Mouse (Mus musculus) kidney, embryonic 15.5 days (tissue): ENCODE measurements around the gene Cyfip2. TPM values are rescaled to one million over a fixed set of nuclear protein-coding genes. Genes with fewer than 3 reads are reported as not detected.
"Not testable (repeated sequence)": the region's sequence is repeated elsewhere in the genome, so short reads cannot be mapped to it uniquely, and the experiment has no call there.

Experiments
- ATAC-seq: fragments of 200-750 bp; cut with Nextera tagmentation; replicated peaks from 2 replicates; pipeline ENCODE4 v1.8.0; 2017; ENCODE audit warnings: moderate TSS enrichment; ENCODE audit not compliant: low FRiP score
- H3K27ac ChIP-seq: fragments of 300-500 bp; sonication (generic); 2 replicates; pipeline ENCODE4 v1.5.1; 2015; ENCODE audit warnings: mild to moderate bottlenecking, inconsistent platforms
- H3K27me3 ChIP-seq: fragments of 300-500 bp; sonication (generic); 2 replicates; pipeline ENCODE4 v1.6.1; 2015; ENCODE audit warnings: inconsistent platforms
- H3K36me3 ChIP-seq: fragments of 300-500 bp; sonication (generic); 2 replicates; pipeline ENCODE4 v1.6.1; 2015; ENCODE audit warnings: inconsistent platforms
- H3K4me1 ChIP-seq: fragments of 300-500 bp; sonication (generic); 2 replicates; pipeline ENCODE4 v1.6.1; 2015; ENCODE audit warnings: inconsistent platforms
- H3K4me2 ChIP-seq: fragments of 300-500 bp; sonication (generic); 2 replicates; pipeline ENCODE4 v1.6.1; 2015; ENCODE audit warnings: moderate library complexity, mild to moderate bottlenecking, inconsistent platforms
- H3K4me3 ChIP-seq: fragments of 300-500 bp; sonication (generic); replicated peaks from 2 replicates; pipeline ENCODE4 v1.5.1; 2015; ENCODE audit warnings: mild to moderate bottlenecking, inconsistent platforms
- H3K9ac ChIP-seq: fragments of 300-500 bp; sonication (generic); 2 replicates; pipeline ENCODE4 v1.6.1; 2015; ENCODE audit warnings: mild to moderate bottlenecking, inconsistent platforms
- H3K9me3 ChIP-seq: fragments of 300-500 bp; sonication (generic); replicated peaks from 2 replicates; pipeline ENCODE4 v1.6.1; 2016; ENCODE audit warnings: inconsistent platforms
- WGBS: fragments of 180-500 bp; shearing (Covaris S2); methylation state at CpG from one replicate; pipeline ENCODE4 v1.1.7; 2015; ENCODE audit warnings: mixed read lengths; 5-methylcytosine and 5-hydroxymethylcytosine counted together
- polyA plus RNA-seq: library from polyadenylated mRNA; unstranded; fragments of >200 nt; fragmentation: Nextera tagmentation; extraction: Ambion mirVana; gene quantifications from 2 replicates; pipeline ENCODE4 v1.2.1, GENCODE M21; 2015

Cyfip2 gene
- polyA plus RNA-seq, 1 experiment from 2014 or later: 15.5 TPM

DNA sequence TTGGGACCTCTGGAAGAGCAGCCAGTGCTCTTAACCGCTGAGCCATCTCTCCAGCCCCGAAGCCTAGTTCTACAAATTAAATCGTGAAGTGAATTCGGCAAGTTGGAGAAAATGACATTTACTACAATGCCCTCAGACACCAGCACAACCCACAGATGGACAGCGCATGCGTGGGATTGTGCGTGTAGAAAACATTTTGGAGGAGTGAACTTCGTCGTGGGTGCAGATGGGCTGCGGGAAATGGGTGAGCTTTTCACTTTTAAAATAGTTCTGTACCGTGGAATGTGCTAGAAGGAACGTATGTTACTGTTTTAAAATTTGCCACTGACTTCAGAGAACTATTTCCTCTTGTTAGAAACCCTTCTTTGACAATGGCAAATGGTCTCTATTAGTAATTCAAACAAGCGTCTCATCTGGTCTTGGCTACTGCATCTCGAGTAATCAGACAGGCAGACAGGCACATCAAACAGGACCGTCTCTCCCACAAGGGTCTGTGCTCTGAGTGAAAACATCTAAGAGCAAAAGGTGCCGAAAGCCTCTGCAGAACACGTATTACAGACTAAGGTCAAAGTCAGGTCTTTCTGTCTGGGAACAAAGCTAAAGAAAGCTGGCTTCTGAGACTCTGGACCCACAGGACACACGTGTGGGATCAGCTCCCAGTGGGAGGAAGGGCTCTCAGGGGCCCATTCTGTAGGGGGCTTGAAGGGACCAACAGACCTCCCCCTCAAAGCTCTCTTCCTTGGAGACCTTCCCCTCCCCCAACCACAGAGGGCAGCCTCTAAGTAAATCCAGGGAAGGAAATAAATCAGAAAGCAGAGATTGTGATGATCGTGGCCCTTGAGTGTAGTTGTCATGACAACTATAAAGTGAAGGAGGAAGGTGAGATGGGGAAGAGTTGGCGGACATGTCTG lies 110.8 kb downstream of the Cyfip2 start:
- no peak overlapping the region for H3K4me3 ChIP-seq
- ATAC-seq: no peak
- no peaks in the 10 kb centered on the region for H3K9me3 ChIP-seq
- no peak overlapping the region for H3K9ac ChIP-seq
- WGBS: 43% methylated on average over 20 of the region's 20 CpGs
- H3K4me1 ChIP-seq: peaks cover 52% of the 10 kb centered on the region
- H3K27me3 ChIP-seq: no peaks in the 10 kb centered on the region
- 0 out of 2 replicates have a peak overlapping the region, but pooled peaks have one; percentile 18 for H3K27ac ChIP-seq
- H3K36me3 ChIP-seq: 0 out of 2 replicates have a peak, but pooled peaks cover 5% of the 10 kb centered on the region
- no peak overlapping the region; the same call in 1 of the 2 replicates for H3K4me2 ChIP-seq

DNA sequence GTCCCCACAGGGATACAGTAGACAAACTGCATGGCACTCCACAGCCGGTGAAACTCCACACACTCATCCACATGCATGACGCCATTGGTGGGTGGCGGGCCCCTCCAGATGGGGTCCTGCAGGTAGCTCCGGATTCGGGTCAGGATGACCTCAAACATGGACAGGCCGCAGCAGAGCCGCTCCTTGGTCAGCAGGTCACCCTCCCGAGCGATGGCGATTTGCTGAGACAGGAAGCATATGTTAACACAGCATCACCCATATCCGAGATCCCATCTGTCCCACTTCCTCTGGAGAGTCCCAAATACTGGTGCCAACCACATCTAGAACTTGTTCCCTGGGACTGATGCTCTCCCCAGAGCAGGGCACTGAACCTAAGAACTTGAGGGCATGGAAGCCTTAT lies 112.0 kb downstream of the Cyfip2 start:
- WGBS: 67% methylated on average over 11 of the region's 11 CpGs
- ATAC-seq: 0 out of 2 replicates have a peak, but pooled peaks have one; percentile 13

DNA sequence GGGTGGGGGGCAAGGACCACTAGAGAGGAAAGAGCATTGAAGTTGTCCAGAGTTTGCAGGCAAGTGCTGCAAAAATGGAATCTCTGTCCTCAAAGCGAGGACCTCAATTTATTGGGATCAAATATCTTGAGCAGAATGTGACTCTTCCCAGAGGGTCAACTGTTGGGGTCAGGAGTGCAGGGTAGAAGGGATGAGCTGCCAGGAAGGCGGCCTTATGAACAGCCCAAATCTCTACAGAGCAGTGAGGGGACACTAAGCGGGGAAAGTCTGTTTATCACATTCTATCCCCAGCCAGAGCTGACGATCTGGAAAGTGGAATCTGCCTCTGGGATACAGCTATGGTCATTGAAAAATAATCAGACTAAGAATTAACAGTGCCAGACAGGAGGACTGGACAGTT lies 118.5 kb downstream of the Cyfip2 start:
- Histone ChIP-seq H3K4me3 (no peak overlapping the region), H3K27ac (0 out of 2 replicates have a peak overlapping the region, but pooled peaks have one; percentile 13), H3K36me3 (0 out of 2 replicates have a peak, but pooled peaks cover 5% of the 10 kb centered on the region), H3K9ac (no peak overlapping the region), H3K27me3 (no peaks in the 10 kb centered on the region), H3K4me1 (no peaks in the 10 kb centered on the region), H3K4me2 (no peak overlapping the region), H3K9me3 (no peaks in the 10 kb centered on the region)
- no peak for ATAC-seq
- 42% methylated on average over 4 of the region's 4 CpGs for WGBS

More for the DNA sequence above, 112.0 kb downstream of the Cyfip2 start:
- Histone ChIP-seq H3K4me1 (peaks cover 43% of the 10 kb centered on the region), H3K4me2 (no peak overlapping the region), H3K9ac (no peak overlapping the region), H3K4me3 (no peak overlapping the region), H3K9me3 (no peaks in the 10 kb centered on the region), H3K27ac (no peak overlapping the region), H3K27me3 (no peaks in the 10 kb centered on the region), H3K36me3 (0 out of 2 replicates have a peak, but pooled peaks cover 5% of the 10 kb centered on the region)

GRCm38 (mm10) chr11:46188283-46188682 lies 124.4 kb downstream of the Cyfip2 start:
- Histone ChIP-seq H3K27ac (no peak overlapping the region), H3K27me3 (no peaks in the 10 kb centered on the region), H3K36me3 (no peaks in the 10 kb centered on the region), H3K4me1 (no peaks in the 10 kb centered on the region), H3K9ac (no peak overlapping the region), H3K9me3 (no peaks in the 10 kb centered on the region), H3K4me3 (no peak overlapping the region), H3K4me2 (no peak overlapping the region)
- no peak for ATAC-seq
- 80% methylated on average over 2 of the region's 2 CpGs for WGBS

DNA sequence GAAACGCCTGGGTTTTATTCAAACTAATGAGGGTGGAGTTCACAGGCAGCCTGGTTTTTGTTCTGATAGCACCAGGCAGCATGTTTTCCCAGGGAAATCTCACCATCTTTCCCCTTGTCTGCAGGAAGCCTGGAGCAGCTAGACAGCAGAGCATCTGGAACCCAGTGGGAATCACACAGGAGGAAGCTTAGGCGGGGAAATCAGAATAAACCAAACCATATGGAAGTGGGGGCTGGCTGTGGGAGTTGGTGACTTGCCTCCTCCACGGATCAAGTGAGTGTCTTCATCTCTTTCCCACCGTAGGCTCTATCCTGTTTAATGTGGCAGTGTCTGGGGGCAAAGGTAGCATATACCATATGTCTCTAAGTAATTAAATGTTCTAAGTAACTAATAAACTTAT lies 127.2 kb downstream of the Cyfip2 start:
- WGBS: 21% methylated on average over 4 of the region's 4 CpGs

DNA sequence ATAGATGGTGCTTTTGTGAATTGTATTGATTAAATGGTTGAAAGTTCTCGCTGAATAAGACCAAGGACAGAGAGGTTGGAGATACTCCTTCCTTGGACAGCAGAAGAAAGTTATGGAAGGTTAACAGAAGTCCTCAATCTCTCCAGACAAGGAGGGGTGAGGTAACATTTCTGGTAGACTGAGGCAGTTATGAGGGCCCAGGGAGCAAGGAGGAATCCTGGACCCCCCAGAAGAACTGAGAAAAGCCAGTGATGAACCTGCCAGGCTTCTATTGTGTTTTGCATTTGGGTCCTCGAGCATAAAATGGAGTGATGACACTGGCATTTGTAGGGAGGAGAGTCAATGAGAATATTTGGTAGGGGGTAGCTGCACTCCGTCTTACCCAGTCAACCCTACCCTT lies 127.7 kb downstream of the Cyfip2 start:
- Histone ChIP-seq H3K27me3 (no peaks in the 10 kb centered on the region), H3K9me3 (no peaks in the 10 kb centered on the region), H3K9ac (no peak overlapping the region), H3K27ac (no peak overlapping the region), H3K4me3 (no peak overlapping the region), H3K36me3 (no peaks in the 10 kb centered on the region), H3K4me2 (no peak overlapping the region), H3K4me1 (no peaks in the 10 kb centered on the region)
- no peak for ATAC-seq
- 83% methylated on average over 3 of the region's 3 CpGs for WGBS

More for the DNA sequence above, 127.2 kb downstream of the Cyfip2 start:
- ATAC-seq: no peak
- Histone ChIP-seq H3K36me3 (no peaks in the 10 kb centered on the region), H3K4me3 (no peak overlapping the region), H3K4me2 (no peak overlapping the region), H3K4me1 (no peaks in the 10 kb centered on the region), H3K27ac (no peak overlapping the region), H3K27me3 (no peaks in the 10 kb centered on the region), H3K9ac (no peak overlapping the region), H3K9me3 (no peaks in the 10 kb centered on the region)

DNA sequence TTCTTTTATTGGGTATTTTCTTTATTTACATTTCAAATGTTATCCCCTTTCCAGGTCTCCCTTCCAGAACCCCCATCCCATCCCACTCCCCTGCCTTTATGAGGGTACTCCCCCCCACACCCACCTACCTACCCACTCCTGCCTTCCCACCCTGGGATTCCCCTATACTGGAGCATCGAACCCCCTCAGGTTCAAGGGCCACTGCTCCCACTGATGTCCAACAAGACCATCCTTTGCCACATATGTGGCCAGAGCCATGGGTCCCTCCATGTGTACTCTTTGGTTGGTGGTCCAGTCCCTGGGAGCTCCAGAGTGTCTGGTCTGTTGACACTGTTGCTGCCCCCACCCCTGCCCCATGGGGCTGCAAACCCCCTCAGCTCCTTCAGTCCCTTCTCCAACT lies 130.6 kb downstream of the Cyfip2 start:
- H3K4me3 ChIP-seq, H3K9me3 ChIP-seq, H3K4me2 ChIP-seq, ATAC-seq, H3K27ac ChIP-seq, H3K4me1 ChIP-seq, H3K27me3 ChIP-seq, H3K9ac ChIP-seq, H3K36me3 ChIP-seq: not testable (repeated sequence)
- WGBS: 96% methylated on average over 1 of the region's 1 CpGs

DNA sequence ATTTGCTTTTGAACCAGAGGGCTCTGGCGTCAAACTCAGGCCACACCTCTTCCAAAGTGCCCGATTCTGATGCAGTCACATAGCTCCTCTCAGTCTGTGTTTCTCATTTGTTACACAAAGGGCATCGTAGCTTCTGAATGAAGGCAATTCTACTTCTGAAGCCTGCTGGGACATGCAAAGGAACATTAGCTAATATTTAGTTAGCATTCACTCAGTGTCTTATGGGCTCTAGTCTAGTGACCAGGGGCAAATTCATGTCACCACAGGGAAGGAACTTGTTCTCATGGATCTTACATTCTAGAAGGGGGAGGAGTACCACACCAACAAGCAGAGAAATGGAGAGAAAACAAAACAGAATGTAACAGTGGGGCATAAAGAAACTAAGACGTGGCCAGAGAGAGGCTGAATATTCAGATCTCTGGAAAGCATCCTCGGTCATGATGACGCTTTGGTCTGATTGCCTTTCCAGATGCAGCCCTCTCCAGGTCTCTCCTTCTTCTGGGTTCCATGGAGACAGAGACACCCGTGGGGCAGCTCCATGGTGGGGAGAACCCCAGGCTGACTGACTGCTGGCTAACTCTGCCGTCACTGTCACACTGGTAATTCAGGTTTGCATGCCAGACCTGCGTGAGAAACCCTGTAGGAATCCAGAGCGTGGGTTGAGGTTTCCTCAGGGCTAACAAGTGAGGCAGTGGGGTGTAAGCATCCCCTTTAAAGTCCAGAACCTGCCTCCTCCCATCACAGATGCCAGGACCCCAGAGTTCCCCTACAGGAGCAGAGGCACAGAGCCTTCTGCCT lies 135.2 kb downstream of the Cyfip2 start:
- Histone ChIP-seq H3K36me3 (no peaks in the 10 kb centered on the region), H3K27me3 (no peaks in the 10 kb centered on the region), H3K4me1 (no peaks in the 10 kb centered on the region), H3K4me2 (no peak overlapping the region), H3K9me3 (no peaks in the 10 kb centered on the region), H3K27ac (no peak overlapping the region), H3K4me3 (no peak overlapping the region), H3K9ac (no peak overlapping the region)
- no peak for ATAC-seq
- 74% methylated on average over 10 of the region's 10 CpGs for WGBS

DNA sequence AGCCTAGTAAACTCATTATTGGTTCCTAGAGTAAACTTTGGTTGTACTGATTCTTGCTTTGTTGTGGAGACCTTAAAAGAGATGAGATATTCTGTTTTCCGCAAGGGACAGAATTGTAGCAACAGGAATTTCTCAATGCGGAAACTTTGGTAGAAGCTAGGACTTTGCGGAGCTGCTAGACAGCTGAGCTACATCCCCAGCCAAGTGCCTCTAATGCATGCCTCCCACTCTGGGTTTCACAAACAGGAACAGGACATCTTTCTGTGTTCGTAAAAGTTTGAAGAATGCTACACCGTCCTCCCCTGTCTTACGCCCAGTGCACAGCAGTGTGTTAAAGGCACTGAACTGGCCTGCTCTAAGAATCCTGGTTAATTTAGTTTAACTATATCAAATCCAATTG lies 136.5 kb downstream of the Cyfip2 start:
- 86% methylated on average over 6 of the region's 6 CpGs for WGBS
- ATAC-seq: no peak
- H3K4me1 ChIP-seq: no peaks in the 10 kb centered on the region

DNA sequence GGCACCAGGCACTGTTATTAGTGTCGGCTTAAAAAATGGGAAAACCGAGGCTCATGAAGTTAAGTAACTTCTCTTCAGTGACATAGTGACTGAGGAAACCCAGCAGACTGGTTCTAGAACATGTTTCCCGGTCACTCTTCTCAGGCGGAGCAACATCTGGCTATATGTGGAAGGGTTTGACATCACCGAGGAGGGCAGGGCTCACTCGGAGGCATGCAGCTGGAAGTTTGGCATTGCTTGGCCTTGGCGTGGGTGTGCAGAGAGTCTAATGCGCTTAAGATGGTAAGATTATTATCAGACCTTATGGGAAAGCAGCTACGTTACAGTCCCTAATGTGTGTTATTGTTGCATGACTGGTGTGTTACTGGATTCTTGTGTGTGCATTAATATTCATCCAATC lies 140.5 kb downstream of the Cyfip2 start:
- no peak overlapping the region for H3K4me2 ChIP-seq
- 91% methylated on average over 9 of the region's 9 CpGs for WGBS

More for the DNA sequence above, 136.5 kb downstream of the Cyfip2 start:
- Histone ChIP-seq H3K9me3 (no peaks in the 10 kb centered on the region), H3K36me3 (no peaks in the 10 kb centered on the region), H3K27me3 (no peaks in the 10 kb centered on the region), H3K9ac (no peak overlapping the region), H3K27ac (no peak overlapping the region), H3K4me3 (no peak overlapping the region), H3K4me2 (no peak overlapping the region)

GRCm38 (mm10) chr11:46169908-46170307 lies 142.8 kb downstream of the Cyfip2 start:
- no peak for ATAC-seq
- Histone ChIP-seq H3K9me3 (no peaks in the 10 kb centered on the region), H3K9ac (no peak overlapping the region), H3K4me2 (no peak overlapping the region), H3K4me3 (no peak overlapping the region), H3K36me3 (no peaks in the 10 kb centered on the region), H3K27me3 (peaks cover 22% of the 10 kb centered on the region), H3K4me1 (peaks cover 9% of the 10 kb centered on the region), H3K27ac (no peak overlapping the region)
- 55% methylated on average over 3 of the region's 3 CpGs for WGBS

More for the DNA sequence above, 140.5 kb downstream of the Cyfip2 start:
- H3K4me3 ChIP-seq: no peak overlapping the region
- H3K27me3 ChIP-seq: 0 out of 2 replicates have a peak, but pooled peaks cover 4% of the 10 kb centered on the region
- no peaks in the 10 kb centered on the region for H3K36me3 ChIP-seq
- H3K4me1 ChIP-seq: no peaks in the 10 kb centered on the region
- no peak for ATAC-seq
- H3K27ac ChIP-seq: no peak overlapping the region
- H3K9ac ChIP-seq: no peak overlapping the region
- no peaks in the 10 kb centered on the region for H3K9me3 ChIP-seq

- H3K9ac ChIP-seq: no peak overlapping the region
- H3K27ac ChIP-seq: no peak overlapping the region
- no peak overlapping the region for H3K4me3 ChIP-seq
- 81% methylated on average over 7 of the region's 7 CpGs for WGBS
- no peaks in the 10 kb centered on the region for H3K9me3 ChIP-seq
- H3K36me3 ChIP-seq: no peaks in the 10 kb centered on the region
- H3K27me3 ChIP-seq: peaks cover 25% of the 10 kb centered on the region
- ATAC-seq: no peak
- H3K4me2 ChIP-seq: no peak overlapping the region
- H3K4me1 ChIP-seq: peaks cover 12% of the 10 kb centered on the region
These were observed 144.2 kb downstream of the Cyfip2 start for GRCm38 (mm10) chr11:46168506-46168905.
